Mouse (Mus musculus) spleen, postnatal 14 days (tissue): ENCODE measurements around the gene Nog.

Experiments
- DNase-seq, 2 experiments: peaks; one replicate each; pipeline ENCODE4 v3.0.0; 2021 to 2022; ENCODE audit warnings: low spot score in 2 of 2

Gene Nog

DNA sequence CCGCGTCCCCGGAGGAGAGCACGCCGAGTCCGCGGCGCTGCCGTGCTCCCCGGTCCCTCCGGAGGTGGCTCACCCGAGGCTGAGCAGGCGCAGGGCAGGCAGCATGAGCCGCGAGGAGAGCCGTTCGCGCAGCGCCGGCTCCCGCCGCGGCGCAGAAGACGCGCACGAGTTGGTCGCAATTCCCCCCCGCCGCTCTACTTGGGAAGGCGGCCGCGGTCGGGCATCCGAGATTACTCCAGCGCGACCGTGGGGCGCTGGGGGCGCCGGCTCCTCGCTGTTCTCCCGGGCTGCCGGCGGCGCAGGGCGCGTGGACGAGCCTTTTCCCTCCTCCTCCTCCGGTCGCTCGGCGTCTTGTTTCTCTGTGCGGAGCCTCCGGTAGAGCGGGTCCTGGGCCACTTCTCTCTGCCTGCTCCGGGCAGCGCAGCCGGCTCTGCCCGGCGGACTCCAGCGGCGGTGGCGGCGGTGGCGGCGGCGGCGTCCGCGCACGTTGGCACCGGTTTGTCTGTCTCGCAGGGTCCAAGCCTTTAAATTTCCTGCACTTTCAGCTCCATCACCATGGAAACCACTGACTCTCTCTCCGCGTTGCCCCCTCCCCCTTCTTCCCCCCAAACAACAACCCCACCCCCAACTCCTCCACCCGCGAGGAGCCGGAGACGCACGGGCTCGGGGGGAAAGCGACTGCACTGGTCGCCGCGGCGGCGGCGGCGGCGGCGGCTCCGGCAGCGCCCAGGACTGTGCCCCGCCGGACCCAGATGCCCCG, at the start of gene Nog:
Nog (minus strand) TSS at position 277 of the 760 bp plus-strand sequence.
- no peak for DNase-seq

GRCm38 (mm10) chr11:89340238-89340637, 38.1 kb upstream of the Nog start:
- DNase-seq = no peak

DNA sequence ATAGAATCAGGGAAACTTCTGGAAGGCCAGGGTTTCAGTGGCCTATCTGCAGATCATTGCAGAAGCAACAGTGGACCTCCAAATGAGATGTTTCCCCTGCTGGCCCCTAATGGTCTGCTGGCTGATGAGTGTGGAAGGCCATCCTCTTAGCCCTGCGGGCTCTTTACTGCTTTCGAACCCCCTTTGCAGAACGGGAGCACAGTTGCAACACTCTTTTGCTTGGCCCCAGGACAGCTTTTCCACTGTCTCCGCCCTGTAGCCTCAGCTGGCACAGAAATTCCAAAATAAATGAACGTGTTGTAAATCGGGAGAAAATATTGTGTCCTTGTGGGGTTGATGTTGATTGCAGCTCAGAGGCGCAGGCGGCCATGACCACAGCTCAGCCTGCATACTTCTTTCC, 37.7 kb upstream of the Nog start:
- DNase-seq = no peak

DNA sequence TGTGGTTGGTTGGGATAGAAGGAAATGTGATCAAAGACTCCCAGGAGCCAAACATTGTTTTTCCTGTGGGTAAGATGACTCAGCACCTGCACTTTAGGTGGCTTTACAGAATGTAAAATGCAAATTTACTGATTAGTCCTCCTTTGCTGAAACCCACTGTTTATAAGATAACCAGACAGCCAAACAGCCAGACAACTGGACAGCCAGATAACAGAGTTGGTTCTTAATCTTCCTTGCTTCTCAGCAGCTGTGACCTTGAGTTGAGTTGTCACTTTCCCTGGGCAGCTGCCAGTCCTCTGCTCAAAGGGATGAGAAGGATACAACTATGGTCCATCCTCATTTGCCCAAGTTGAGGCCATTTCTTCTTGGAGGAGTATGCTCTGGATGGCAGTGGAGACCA, 35.8 kb upstream of the Nog start:
- DNase-seq = no peak

DNA sequence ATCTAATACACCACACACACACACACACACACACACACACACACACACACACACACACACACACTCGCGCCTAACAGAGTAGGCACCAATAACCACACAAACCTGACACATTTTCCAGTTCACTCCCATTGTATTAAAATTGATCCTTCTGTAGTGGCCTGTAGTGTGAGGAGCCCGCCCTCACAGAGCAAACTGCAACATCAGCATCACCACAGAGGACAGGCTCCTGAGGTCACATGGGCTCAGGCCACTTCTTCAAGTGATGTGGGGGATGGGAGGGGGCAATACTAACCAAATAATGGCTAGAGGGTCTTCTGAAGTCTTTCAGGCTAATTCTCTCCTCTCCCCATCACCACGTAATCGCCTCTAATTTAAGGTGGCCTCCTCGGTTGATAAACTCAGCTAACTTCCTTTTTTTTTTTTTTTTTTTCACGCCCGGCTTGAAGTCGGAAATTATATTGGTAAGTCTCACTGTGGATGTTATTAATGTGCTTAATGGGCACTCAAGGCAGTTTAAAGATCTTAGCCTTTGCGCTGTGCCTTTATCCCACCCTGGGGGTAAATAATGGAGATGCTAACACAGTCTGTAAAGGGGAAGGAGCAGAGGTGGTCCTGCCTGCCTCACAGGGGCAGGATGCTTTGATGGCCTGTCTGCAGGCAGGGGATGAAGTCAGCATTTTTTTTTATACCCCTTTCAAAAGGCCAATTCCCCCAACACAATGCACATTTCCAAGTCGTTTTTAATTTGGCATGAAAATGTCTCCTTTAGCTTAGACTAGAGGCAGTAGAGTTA, 25.2 kb upstream of the Nog start:
- DNase-seq = no peak

- no peak for DNase-seq
Measured at GRCm38 (mm10) chr11:89321775-89322174, 19.6 kb upstream of the Nog start.

DNA sequence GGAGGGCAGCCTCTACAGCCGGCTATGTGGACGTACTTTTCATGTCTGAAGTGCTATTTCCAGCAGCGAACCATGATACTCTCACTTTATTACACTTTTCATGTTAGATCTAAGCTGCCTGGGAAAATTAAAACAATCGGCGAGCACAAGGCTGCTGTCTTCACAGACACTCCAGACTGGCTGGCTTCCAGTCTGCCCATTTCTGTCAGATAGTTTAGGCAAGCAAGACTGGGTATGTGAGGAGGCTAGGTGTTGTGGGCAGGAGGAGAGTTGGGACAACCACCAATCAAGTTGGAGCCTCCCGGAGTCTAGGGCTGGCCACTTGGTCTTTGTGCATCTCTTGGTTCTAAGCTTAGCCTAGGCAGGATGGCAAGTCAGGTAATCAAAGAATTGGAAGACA, 17.5 kb upstream of the Nog start:
- DNase-seq = no peak

DNA sequence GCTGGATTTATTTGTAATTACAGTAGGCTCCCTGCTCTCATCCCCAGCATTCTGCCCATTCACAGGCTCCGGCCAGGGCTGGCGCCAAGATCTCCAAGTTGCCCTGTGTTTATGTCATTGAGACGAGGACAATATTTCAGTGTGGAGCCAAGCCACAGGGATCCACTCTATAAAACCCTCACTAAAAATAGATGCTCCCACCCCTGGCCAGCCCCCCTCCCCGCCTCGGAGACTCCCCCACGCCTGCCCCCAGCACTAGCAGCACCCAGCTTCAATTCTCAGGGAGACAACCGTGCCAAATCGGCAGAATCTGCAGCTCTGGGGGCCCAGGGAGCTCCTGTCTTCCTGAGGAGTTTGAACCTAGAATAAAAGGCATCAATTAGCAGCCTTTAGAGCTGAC, 16.2 kb upstream of the Nog start:
- no peak for DNase-seq

GRCm38 (mm10) chr11:89317757-89318156, 15.6 kb upstream of the Nog start:
- no peak for DNase-seq

DNA sequence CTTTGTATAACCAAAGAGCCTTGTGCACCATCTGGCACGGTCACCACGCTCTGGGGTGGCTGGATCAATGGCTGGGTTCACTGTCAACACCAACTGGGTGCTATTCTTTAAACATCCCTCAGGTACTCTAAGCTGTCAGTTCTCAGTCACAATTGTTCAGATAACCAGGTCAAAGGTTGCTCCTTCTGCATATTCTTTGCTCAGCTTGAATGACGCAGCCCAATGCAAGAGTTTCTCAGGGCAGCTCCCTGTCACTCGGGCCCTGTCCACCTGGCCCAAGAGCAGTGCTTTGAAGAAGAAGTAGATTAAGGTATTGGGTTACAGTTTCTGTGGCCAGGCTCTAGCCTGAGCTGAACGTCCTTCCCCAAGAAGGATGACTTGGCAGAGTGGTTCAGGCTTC, 12.2 kb upstream of the Nog start:
- DNase-seq = no peak

DNA sequence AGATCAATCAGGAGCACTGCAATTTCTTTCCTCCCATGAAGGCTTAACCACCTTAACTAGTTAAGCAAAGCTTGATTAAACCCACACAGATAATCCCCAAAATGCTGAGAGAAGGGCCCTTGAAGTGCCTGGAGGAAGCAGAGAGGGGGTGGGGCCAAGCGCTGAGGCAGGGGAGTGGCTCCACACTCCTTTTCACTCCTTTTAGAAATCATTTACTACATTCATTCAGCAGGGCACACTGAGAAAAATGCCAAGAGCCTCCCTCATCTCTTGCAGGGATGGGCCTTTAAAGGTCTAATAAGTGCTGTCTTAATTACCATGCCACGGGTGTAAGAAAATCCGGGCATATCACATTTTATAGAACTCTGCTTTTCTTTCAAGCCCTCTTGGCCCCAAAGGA, 10.2 kb upstream of the Nog start:
- no peak for DNase-seq

DNA sequence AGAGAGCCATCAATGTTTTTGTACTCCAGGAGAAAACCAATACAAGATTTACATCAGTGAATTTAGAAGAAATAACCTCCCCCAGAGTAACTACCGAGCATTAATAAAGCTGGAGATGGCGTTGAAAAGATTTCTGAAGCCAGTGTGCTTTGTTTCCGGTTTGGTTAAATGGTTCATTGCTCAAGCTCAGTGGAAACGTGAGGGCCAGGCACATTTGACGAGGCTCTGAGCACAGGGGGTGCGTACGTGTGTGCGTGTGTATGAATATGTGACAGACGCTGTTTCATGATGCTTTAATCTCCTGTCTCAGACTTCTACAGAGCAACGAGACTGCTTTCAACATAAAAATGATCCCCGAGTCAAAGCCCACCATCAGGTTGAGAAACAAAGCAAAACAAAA, 8.1 kb upstream of the Nog start:
- no peak for DNase-seq

DNA sequence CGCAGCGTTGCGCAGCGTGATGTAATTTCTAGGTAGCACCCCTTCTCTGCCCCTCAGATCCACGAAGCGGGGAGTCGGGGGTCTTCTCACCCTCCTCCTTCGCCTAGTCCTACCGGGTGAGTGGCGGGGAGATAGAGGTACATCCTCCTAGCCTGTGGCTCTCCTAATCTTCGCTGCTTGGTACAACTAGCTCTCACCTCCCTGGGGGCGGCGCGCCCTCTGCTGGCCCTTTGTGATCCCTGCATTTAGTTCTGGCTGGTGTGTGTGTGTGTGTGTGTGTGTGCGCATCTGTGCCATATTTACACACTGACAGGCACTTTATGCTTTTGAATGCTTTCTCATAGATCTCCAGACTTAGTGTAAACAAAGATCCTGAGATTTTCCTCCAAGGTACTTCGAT, 1.3 kb upstream of the Nog start:
- DNase-seq = peak; percentile 37 to 68

DNA sequence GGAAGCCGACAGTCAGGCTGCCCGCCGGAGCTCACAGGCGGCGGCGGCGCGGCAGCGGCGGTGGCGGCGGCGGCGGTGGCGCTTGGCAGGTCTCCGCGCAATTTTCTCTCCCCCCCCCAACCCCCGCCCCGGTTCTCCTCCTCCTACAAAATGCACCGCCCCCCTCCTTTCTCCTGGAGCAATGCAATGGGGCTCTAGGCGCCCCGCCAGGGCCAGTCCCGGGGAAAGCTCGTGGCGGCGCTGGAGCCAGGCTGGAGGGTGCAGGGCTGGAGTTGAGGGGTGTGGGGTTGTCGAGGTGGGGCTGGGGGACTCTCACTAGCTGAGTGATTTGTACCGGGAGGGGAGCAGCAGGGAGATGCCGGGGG, 666 bp upstream of the Nog start:
- no peak for DNase-seq

GRCm38 (mm10) chr11:89301331-89302055, 639 bp downstream of the Nog start:
- DNase-seq = no peak

DNA sequence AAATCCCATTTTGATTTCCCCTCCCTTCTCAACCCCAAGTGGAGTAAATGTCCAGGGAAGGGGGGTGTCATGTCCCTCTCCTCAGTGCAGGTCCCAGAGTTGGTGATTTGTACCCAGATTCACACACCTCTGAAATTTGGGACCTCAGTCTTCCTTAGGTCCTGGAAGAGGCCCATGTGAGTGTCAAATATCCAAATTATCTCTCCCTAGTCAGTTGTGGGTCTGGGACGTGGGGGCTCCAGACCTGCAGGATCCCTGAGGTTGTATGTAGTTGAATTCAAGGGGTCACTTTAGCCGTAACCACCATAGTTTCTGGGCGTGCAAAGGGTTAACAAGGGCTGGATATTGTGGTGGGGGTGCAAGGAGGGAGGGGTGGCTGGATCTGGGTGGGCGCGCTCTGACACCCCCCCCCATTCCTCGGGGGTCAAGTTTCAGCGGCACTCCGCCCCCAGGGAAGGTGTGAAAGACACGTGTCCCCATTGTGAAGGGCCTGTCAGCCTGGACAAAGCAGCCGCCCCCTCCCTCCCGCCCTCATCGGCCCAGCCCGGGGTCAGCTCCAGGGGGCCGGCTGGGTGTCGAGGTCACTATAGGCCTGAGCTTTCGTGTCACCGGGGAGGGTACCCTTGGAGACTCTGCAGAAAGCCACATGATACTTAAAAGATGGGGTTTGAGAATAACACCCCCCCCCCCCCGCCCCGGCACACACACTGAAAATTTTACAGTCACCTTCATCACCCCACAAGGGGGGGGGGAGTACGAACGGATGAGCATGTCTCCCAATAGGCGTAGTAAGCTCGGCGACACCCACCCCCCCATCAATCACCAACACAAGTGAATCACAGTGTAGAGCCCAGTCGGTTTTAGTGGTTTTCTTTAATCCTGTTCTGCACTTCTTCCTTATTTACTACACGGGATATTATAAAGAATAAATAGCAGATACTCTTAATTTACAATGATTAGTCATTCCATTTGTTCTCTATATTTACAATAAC, 2.1 kb downstream of the Nog start:
- no peak for DNase-seq

DNA sequence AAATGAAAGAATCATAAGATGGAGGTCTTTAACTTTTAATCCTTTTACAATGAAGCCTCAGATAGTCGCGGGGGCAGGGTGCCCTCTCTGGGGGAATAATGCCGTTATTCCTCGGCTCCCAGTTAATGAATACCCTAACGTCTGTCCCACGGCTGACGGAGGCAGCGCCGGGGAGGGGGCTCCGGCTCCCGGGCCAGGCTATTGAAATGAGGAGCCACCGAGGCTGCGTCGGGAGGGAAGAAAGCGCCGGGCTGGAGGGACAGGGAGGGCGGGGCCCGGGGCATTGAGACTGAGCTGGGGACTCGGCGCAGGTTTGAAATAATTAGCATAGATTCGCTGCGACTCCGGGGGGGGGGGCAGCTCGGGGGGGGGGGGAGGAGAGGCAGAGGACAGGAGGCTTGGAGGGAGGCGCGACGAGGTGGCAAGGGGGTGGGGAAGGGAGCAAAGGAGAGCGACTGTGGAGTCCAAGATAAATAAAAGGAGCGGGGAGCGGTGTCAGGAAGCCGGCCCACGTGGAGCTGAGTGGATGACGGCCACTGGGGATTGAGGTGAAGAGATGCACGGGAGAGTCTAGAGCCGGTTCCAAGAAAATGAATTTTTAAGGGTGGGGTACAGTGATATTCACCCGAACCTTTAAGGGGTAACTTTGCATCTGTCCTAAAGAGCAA, 2.9 kb downstream of the Nog start:
- no peak for DNase-seq

GRCm38 (mm10) chr11:89298285-89299010, 3.7 kb downstream of the Nog start:
- no peak for DNase-seq

DNA sequence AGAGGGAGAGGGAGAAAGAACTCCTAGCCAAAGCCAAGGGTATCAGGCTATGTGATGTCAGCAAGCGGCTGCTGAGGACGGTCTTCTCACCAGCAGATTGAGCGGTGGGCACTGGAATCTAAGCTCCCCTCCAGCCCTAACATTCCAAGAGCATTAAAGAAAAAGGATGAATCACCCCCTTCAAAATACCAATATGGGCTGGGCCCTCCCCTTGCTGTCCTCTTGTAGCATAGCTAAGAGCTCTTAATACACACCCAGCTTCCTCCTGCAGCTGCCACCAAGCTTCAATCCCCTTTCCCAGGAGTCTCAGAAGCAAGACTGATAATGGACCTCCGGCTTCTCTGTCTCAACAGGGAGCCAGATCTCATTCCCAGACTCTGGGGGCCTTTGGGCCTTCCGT, 4.6 kb downstream of the Nog start:
- DNase-seq = no peak

DNA sequence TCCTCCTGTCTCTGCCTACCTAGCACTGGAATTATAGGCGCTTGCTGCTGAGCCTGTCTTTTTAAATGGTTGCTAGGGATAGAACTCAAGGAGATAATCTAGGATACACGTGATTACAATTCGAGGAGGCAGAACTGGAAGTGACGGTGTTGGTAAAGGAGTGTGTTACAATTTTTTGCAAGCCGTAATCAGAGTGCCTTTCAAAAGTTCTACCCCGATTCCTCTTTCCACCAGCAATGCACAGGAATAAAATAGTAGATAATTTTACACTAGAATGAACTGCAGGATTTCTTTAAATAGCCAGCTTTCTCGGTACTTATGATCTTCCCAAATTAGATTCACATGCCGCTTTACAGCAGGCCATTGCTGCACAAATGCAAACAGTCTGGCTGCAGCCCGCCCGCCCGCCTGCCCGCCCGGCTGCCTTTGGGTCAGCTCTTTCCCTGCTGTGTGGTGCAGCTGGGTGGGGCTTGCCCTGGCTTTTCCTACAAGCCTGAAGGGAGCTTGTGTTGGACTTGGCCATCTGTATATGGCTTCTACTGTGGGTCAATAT, 32.2 kb downstream of the Nog start:
- DNase-seq = no peak
